Mouse (Mus musculus): ENCODE measurements around the gene Kat2b.
"Not testable (repeated sequence)": the region's sequence is repeated elsewhere in the genome, so short reads cannot be mapped to it uniquely, and the experiment has no call there.

- not testable (repeated sequence) for TF ChIP-seq CTCF (IDR thresholded peaks at IDR 0.05; ENCODE audit: low read depth, low read length); POLR2A (IDR thresholded peaks at IDR 0.05; ENCODE audit: extremely low read depth, insufficient read depth, low read length)
Observed at GRCm38 (mm10) chr17:53539351-53539750, 27.3 kb upstream of the Kat2b start, which contains the start of gene Pp2d1.
